Mouse (Mus musculus) Patski (cell line): Measurements from ENCODE around the gene Olfr670. TPM values are rescaled to one million over a fixed set of nuclear protein-coding genes. Genes with fewer than 3 reads are reported as not detected.
"Not testable (repeated sequence)": the region's sequence is repeated elsewhere in the genome, so short reads cannot be mapped to it uniquely, and the experiment has no call there.

Source experiments
- ATAC-seq: fragments of 100-300 bp; one replicate; pipeline ENCODE4 v1.8.0; 2021
- CTCF ChIA-PET: fragments of 350-600 bp; sonication (Branson Sonifier 250); formaldehyde crosslinking; loops from one replicate; lab custom pipeline; 2022; ENCODE audit warnings: inconsistent platforms; lab: Charles Lee
- POLR2A ChIA-PET: fragments of 350-600 bp; sonication (Branson Sonifier 250); formaldehyde crosslinking; loops from one replicate; lab custom pipeline; 2022; ENCODE audit warnings: antibody characterized with exemption, inconsistent platforms; lab: Charles Lee
- DNase-seq: peaks from one replicate; pipeline ENCODE4 v3.0.0-alpha.2; 2011; ENCODE audit warnings: low read depth, low spot score
- H3K27me3 ChIP-seq: fragments of 371-371 bp; one replicate; pipeline ENCODE4 v1.5.1; 2021
- CTCF ChIP-seq: fragments of 100-300 bp; IDR thresholded peaks from one replicate; pipeline ENCODE4 v1.5.1; 2021
- in situ Hi-C: fragments of 300-500 bp; cut with MboI; formaldehyde crosslinking; loops from 3 replicates; pipeline ENCODE4 v1.11.1; 2018; ENCODE audit warnings: low pct_unique_long_range_greater_than_20kb, mixed read lengths
- polyA plus RNA-seq: library from polyadenylated mRNA; unstranded; gene quantifications from one replicate; pipeline ENCODE4 v1.2.3, GENCODE M21; 2021

Olfr670 gene
- not detected for polyA plus RNA-seq

- H3K27me3 ChIP-seq: no peaks in the 10 kb centered on the region
- no peak for ATAC-seq
- ChIA-PET CTCF (no interaction called here), POLR2A (no interaction called here)
- no peak for DNase-seq
- in situ Hi-C loops: no loop called here
- no peak for TF ChIP-seq CTCF
Measured at GRCm38 (mm10) chr7:104962520-104962919, at the start of gene Olfr670. Olfr670 (minus strand) TSS chr7:104962620.

GRCm38 (mm10) chr7:105001929-105002328, 39.5 kb upstream of the Olfr670 start, which contains the start of gene Olfr672:
Olfr672 (minus strand) TSS chr7:105002029.
- ATAC-seq: no peak

GRCm38 (mm10) chr7:104979026-104979425, 16.6 kb upstream of the Olfr670 start, which contains the start of gene Olfr671:
Olfr671 (minus strand) TSS chr7:104979126.
- TF ChIP-seq CTCF: no peak
- H3K27me3 ChIP-seq: no peaks in the 10 kb centered on the region
- in situ Hi-C loops: no loop called here
- ChIA-PET CTCF (no interaction called here), POLR2A (no interaction called here)
- no peak for DNase-seq
- ATAC-seq: no peak

More at GRCm38 (mm10) chr7:105001929-105002328, 39.5 kb upstream of the Olfr670 start, which contains the start of gene Olfr672:
- DNase-seq: no peak
- ChIA-PET POLR2A (no interaction called here), CTCF (no interaction called here)
- H3K27me3 ChIP-seq: no peaks in the 10 kb centered on the region
- TF ChIP-seq CTCF: no peak
- in situ Hi-C loops: no loop called here

GRCm38 (mm10) chr7:104972507-104972906, 10.1 kb upstream of the Olfr670 start:
- POLR2A ChIA-PET: not testable (repeated sequence)

GRCm38 (mm10) chr7:104950234-104950633, 12.2 kb downstream of the Olfr670 start:
- POLR2A ChIA-PET, ATAC-seq, H3K27me3 ChIP-seq, DNase-seq, in situ Hi-C loops, CTCF ChIA-PET: not testable (repeated sequence)

More at GRCm38 (mm10) chr7:104972507-104972906, 10.1 kb upstream of the Olfr670 start:
- in situ Hi-C loops, H3K27me3 ChIP-seq, ATAC-seq, DNase-seq, CTCF ChIA-PET: not testable (repeated sequence)

GRCm38 (mm10) chr7:104933940-104934339, 28.5 kb downstream of the Olfr670 start, which contains the start of gene Olfr669:
Olfr669 (plus strand) TSS chr7:104934240.
- in situ Hi-C loops: no loop called here
- POLR2A ChIA-PET: no interaction called here
- CTCF ChIA-PET: no interaction called here
- H3K27me3 ChIP-seq: no peaks in the 10 kb centered on the region
- DNase-seq: no peak
- no peak for TF ChIP-seq CTCF
- ATAC-seq: no peak

GRCm38 (mm10) chr7:104927957-104928356, 34.5 kb downstream of the Olfr670 start, which contains the start of gene Olfr668:
Olfr668 (minus strand) TSS chr7:104928057.
- DNase-seq (no peak), ATAC-seq (no peak)
- no peaks in the 10 kb centered on the region for H3K27me3 ChIP-seq
- ChIA-PET CTCF (no interaction called here), POLR2A (no interaction called here)
- in situ Hi-C loops: no loop called here
- TF ChIP-seq CTCF: no peak

- ATAC-seq (no peak), DNase-seq (no peak)
- in situ Hi-C loops: no loop called here
- ChIA-PET CTCF (no interaction called here), POLR2A (no interaction called here)
- H3K27me3 ChIP-seq: no peaks in the 10 kb centered on the region
- TF ChIP-seq CTCF: no peak
Measured at GRCm38 (mm10) chr7:104921382-104921781, 41.0 kb downstream of the Olfr670 start, which contains the start of gene Olfr667. Olfr667 (minus strand) TSS chr7:104921482.

Other genes starting within 250 kb of the Olfr670 start
- not detected for gene Usp17le, start 185.2 kb downstream of the Olfr670 start, polyA plus RNA-seq
- not detected for gene Usp17lb, start 120.0 kb downstream of the Olfr670 start, polyA plus RNA-seq
- not detected for gene Usp17la, start 105.6 kb downstream of the Olfr670 start, polyA plus RNA-seq
- gene Olfr665, start 84.6 kb downstream of the Olfr670 start, polyA plus RNA-seq: not detected
- not detected for gene Olfr666, start 66.7 kb downstream of the Olfr670 start, polyA plus RNA-seq
- not detected for gene Olfr667, start 41.1 kb downstream of the Olfr670 start, polyA plus RNA-seq
- gene Olfr668, start 34.6 kb downstream of the Olfr670 start, polyA plus RNA-seq: not detected
- gene Olfr669, start 28.4 kb downstream of the Olfr670 start, polyA plus RNA-seq: not detected
- gene Olfr671, start 16.5 kb upstream of the Olfr670 start, polyA plus RNA-seq: not detected
- not detected for gene Olfr672, start 39.4 kb upstream of the Olfr670 start, polyA plus RNA-seq
- not detected for gene Olfr675, start 65.8 kb upstream of the Olfr670 start, polyA plus RNA-seq
- not detected for gene Olfr676, start 70.1 kb upstream of the Olfr670 start, polyA plus RNA-seq
- not detected for gene Olfr677, start 88.8 kb upstream of the Olfr670 start, polyA plus RNA-seq
- not detected for gene Olfr678, start 101.9 kb upstream of the Olfr670 start, polyA plus RNA-seq
- not detected for gene Olfr679, start 118.6 kb upstream of the Olfr670 start, polyA plus RNA-seq
- not detected for gene Olfr680-ps1, start 130.2 kb upstream of the Olfr670 start, polyA plus RNA-seq
- not detected for gene Olfr681, start 154.2 kb upstream of the Olfr670 start, polyA plus RNA-seq
- not detected for gene Olfr683, start 184.4 kb upstream of the Olfr670 start, polyA plus RNA-seq
- gene Olfr684, start 201.0 kb upstream of the Olfr670 start, polyA plus RNA-seq: not detected
- not detected for gene Olfr685, start 223.4 kb upstream of the Olfr670 start, polyA plus RNA-seq
- gene Olfr686, start 244.9 kb upstream of the Olfr670 start, polyA plus RNA-seq: not detected